Mouse (Mus musculus): ENCODE results near the gene Slc7a6.
"Not testable (repeated sequence)": the region's sequence is repeated elsewhere in the genome, so short reads cannot be mapped to it uniquely, and the experiment has no call there.

Gene Slc7a6

DNA sequence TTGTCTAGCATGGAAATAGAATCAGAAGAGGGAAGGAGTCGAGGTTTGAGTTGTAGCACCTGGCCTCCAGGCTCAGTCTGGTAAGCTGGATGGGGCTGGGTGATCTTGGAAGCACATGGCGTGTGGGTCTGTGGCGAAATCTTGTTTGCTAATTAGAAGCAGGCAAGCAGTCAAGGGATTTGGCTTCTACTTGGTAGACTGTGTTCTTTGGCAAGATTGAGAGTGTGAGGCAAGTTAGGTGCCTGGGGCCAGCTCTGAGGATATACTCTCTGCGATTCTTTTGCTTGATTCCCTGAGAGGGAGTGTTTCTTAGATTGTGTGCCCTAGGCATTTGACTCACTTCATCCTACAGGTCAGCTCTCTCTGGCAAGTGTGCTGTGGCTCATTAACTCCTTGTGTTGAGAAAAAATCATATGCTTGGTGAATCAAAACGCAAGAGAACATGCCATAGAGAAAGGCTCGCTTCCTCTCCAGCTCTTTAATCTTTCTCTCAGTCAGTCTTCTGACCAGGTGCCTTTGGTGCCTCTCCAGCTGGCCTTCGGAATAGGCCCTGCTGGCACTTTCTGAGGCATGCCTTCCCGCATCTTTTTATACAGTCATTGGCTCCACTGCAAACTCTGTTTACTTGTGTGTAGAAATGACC, 17.1 kb downstream of the Slc7a6 start:
- no peak for DNase-seq (ENCODE audit: low read depth in 2 of 2, low spot score in 2 of 2)

- no peak for DNase-seq (ENCODE audit: low read depth in 2 of 2, low spot score in 2 of 2)
These were observed 17.7 kb downstream of the Slc7a6 start for GRCm38 (mm10) chr8:106186394-106186793.

GRCm38 (mm10) chr8:106189162-106189561, 20.5 kb downstream of the Slc7a6 start:
- DNase-seq (ENCODE audit: low read depth in 2 of 2, low spot score in 2 of 2), result no peak

GRCm38 (mm10) chr8:106191639-106192038, 23.0 kb downstream of the Slc7a6 start:
- DNase-seq (ENCODE audit: low read depth in 2 of 2, low spot score in 2 of 2), result no peak

DNA sequence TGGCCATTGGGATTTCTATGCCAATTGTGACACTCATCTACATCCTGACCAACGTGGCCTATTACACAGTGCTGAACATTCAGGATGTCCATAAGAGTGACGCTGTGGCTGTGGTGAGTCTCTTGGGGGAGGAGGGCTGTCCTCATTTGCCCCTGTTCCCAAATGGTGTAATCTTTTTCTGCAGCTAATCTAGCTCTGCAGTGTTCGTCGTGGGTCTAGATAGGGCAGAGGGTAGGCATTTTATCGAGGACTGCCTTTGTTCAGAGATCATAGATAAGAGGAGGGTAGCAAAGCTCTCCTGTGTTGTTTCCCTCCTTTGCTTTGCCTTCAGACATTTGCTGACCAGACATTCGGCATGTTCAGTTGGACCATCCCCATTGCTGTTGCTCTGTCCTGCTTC, 24.5 kb downstream of the Slc7a6 start:
- no peak for DNase-seq (ENCODE audit: low read depth in 2 of 2, low spot score in 2 of 2)

DNA sequence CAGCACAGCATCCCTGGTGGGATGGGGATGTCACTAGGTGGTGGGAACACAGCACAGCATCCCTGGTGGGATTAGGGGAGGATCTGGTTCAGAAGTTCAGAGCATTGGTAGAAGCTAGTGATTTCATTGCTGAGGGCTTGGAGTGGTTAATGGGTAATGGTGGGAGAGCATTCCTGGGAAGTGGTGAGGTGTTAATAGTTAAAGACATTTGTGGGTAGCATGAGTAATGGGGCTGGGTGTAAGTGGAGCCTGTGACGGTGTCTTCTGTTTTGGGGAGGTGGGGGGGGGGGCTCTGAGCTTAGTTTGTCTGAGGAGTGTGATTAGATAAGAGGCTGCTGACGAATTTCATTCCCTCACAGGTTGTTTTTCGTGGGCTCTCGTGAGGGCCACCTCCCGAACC, 25.4 kb downstream of the Slc7a6 start:
- DNase-seq (ENCODE audit: low read depth in 2 of 2, low spot score in 2 of 2), result no peak

- DNase-seq (ENCODE audit: low read depth in 2 of 2, low spot score in 2 of 2), result peak in 1 of 2 experiments; percentile 30
These were observed 30.1 kb downstream of the Slc7a6 start for GRCm38 (mm10) chr8:106198741-106199140.

DNA sequence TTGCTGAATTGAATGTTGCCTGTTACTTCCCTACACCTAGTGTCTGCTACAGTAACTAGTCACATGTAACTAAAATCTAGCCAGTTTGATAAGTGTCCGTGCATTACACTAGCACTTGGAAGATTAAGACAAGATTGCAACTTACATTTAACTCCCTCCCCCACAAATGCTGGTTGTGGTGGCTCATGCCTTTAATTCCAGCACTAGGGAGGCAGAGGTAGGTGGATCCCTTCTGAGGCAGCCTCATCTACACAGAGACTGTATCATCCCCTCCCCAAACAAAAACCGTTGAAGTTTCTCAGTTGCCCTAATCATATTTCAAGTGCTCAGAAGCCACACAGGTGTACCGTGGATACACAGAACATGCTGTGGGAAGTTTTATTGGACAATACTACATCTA, 30.9 kb downstream of the Slc7a6 start:
- not testable (repeated sequence) for DNase-seq (ENCODE audit: low read depth in 2 of 2, low spot score in 2 of 2)

DNA sequence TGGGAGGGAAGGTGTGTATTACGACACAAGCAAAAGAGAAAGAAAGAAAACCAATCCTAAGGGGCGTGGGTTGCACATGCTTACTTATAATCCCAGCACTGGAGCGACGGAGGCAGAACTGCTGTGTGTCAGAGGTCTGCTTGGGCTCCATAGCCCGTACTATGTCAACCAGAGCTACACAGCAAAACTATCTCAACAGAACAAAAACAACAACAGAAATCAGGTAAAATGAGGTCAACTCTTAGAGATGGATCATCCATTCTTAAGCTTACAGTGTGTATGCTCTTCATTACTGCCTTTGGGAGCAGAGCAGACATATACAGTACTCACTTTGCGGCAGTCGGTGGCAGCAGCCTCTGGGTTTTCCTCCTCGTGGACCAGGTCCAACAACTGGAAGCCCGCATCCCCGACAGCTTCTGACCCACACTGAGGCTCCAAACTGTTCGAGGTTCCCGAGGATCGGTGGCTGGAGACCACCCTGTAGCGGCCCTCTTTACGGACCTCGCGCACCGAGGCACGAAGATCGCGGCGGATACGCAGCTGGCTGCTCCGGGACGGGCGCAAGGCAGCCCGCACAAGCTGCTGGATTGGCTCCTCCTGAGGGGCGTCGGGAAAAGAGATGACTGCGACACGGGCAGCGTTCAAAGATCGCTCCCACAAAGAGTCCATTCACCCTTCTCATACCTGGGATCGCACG, 41.5 kb downstream of the Slc7a6 start:
- peak; percentile 7 to 24 for DNase-seq (ENCODE audit: low read depth in 2 of 2, low spot score in 2 of 2)

DNA sequence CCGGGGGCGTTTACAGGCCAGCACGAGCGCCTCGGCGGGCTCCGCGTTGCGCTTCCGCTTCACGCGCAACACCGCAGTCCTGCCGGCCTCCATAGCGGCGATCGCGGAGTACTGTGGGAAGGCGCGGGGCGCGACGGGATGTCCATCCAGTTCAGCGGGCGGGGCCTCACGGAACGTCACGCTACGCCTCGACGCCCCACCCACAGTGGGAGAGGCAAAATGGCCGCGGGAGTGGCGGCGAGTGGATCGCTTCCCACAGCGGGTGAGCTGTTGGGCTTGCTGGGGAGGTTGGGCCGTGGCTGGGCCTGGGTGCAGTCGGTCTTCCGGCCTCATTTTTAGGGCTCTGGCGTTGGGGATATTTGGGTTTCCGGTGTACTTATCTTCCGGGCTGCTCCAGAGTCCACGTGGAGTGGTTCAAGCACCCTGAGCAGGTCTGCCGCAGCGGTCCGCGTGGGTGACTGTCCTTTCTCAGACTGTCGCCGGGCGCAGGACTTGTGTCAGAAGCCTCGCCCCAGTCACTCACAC, 42.2 kb downstream of the Slc7a6 start, which contains the start of the genes Slc7a6os and Prmt7:
Slc7a6os (minus strand) TSS at position 115 of the 525 bp plus-strand sequence.
Prmt7 (plus strand) TSS at position 116 of the 525 bp plus-strand sequence.
- peak; percentile 90 to 92 for DNase-seq (ENCODE audit: low read depth in 2 of 2, low spot score in 2 of 2)

GRCm38 (mm10) chr8:106211421-106211820, 42.8 kb downstream of the Slc7a6 start:
- no peak for DNase-seq (ENCODE audit: low read depth in 2 of 2, low spot score in 2 of 2)

DNA sequence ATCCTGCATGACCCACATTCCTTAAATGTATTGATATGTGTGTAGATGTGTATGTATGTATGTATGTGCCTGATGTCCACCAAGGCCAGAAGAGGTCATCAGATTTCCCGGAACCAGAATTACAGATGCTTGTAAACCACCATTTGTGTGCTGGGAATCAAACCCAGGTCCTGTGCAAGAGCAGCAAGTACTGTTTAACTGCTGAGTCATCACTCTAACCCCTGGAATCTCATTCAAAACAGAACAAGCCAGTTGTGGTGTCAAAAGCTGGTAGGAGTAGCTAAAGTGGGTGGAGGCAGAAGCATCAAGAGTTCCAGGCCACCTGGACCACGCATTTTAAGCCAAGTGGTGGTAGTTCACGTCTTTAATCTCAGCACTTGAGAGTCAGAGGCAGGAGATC, 45.3 kb downstream of the Slc7a6 start:
- DNase-seq (ENCODE audit: low read depth in 2 of 2, low spot score in 2 of 2), result no peak

GRCm38 (mm10) chr8:106219620-106220019, 51.0 kb downstream of the Slc7a6 start:
- no peak for DNase-seq (ENCODE audit: low read depth in 2 of 2, low spot score in 2 of 2)

DNA sequence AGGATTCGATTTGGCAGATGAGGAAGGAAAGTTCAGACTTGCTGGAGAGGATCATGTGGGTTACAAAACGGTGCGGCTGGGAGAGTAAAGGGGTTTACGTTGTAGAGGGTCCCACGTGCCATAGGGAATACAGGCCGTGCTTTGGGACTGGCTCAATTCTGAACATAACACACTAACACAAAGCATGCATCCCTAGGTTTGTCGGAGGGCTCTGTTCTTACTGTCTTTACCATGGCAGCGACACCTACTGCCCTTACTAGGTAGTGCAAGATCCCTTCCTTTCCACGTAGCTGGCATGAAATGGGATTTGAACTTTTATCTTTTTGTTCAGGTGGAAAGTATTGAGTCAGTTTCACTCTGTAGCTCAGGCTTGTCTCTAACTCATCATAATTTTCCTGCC, 57.9 kb downstream of the Slc7a6 start:
- peak; percentile 9 to 47 for DNase-seq (ENCODE audit: low read depth in 2 of 2, low spot score in 2 of 2)

- no peak for DNase-seq (ENCODE audit: low read depth in 2 of 2, low spot score in 2 of 2)
These were observed 62.9 kb downstream of the Slc7a6 start for GRCm38 (mm10) chr8:106231536-106231935.

DNA sequence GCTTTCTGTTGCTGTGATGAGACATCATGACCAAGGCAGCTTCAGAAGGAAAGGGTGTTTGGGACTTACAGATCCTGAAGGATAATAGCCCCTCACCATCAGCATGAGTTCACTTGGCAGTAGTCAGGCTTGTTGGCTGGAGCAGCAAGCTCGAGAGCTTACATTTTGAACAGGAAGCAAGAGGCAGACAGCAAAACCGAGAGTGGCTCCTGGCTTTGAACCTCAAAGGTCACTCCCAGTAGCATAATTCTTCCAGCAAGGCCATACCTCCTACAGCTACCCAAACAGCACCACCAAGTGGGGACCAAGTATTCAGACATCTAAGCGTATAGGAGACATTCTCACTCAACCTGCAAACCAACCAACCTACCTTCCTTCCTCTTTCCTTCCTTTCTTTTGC, 64.1 kb downstream of the Slc7a6 start:
- no peak for DNase-seq (ENCODE audit: low read depth in 2 of 2, low spot score in 2 of 2)

- no peak for DNase-seq (ENCODE audit: low read depth in 2 of 2, low spot score in 2 of 2)
These were observed 66.1 kb downstream of the Slc7a6 start for GRCm38 (mm10) chr8:106234567-106235261.

DNA sequence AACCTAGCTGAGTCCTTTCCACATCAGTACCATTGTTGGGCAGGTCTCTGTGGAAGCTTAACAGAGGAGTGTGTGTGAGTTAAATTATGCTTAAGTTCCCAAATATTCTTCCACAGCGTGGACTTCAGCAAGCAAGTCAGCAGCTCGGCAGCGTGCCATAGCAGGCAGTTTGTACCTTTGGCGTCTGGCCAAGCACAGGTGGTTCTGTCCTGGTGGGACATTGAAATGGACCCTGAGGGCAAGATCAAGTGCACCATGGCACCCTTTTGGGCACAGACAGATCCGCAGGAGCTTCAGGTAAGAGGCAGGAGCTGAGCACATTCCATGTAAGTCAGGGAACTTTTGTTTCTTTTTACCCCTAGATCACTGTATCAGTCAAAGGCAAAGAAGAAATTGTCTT, 68.4 kb downstream of the Slc7a6 start:
- no peak for DNase-seq (ENCODE audit: low read depth in 2 of 2, low spot score in 2 of 2)
